Mouse (Mus musculus): ENCODE data around the gene Elmo1.

DNA sequence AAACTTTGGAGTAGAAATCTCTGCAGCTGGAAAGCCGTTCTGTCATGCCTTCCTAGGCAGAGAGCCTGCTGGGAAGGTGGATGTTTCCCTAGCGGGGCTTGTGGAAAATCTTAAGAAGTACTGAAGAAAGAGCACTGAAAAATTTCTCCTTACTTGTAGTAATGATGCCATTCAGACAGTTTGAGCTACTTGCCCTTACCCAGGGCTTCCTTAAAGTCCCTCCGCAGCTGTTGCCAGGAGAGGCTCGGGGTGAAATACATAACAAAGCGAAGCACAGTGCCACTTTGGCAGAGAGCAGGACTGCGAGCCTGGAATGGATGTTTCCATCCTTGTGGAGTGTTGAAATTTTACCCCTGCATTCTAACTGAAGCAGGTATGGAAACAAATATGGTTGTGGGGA is 164.5 kb downstream of the Elmo1 start:
- no peak for TF ChIP-seq POLR2A (IDR thresholded peaks at IDR 0.05; ENCODE audit: insufficient read depth, low read length)
- TF ChIP-seq CTCF (IDR thresholded peaks at IDR 0.05; ENCODE audit: low read depth, low read length): no peak

Data from ES-Bruce4 (cell line).